Mouse (Mus musculus): ENCODE results near the gene Dvl3.

DNA sequence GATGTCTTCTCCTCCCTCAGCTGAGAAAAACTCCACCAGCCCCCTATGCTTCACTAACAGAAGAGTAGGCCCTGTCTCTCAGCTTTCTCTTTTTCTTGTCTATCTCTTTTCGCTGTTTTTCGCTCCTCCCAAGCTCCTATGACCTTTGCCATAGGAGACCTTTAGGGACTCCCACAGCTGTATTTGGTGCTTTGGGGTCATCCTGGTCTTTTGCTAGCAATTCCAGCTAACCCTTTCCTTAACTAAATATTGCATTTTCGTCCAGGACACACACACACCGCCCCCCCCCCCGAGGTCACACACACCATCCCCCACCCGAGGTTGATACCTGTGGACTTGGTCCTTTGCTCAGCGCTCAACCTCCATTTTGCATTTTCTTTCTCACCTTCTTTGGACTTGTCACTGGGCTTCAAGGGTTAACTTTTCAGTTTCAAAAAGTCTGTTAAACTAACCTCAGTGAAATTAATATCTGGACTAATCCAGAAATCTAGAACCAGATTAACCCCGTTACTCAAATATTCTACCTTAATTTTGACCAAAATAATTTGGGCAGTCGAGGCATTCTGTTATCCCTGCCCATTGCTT, 19.4 kb downstream of the Dvl3 start:
- TF ChIP-seq CTCF (IDR thresholded peaks at IDR 0.05 in 2 of 3, conservative IDR thresholded peaks at IDR 0.05 in 1 of 3; ENCODE audit: control insufficient read depth in 1 of 3, insufficient read depth in 1 of 3, low read depth in 2 of 3, low read length in 3 of 3, poor library complexity in 1 of 3, severe bottlenecking in 1 of 3): no peak
- TF ChIP-seq HCFC1 (IDR thresholded peaks at IDR 0.05; ENCODE audit: low read depth, low read length): no peak
- no peak for TF ChIP-seq CHD1 (IDR thresholded peaks at IDR 0.05; ENCODE audit: low read depth, low read length)
- no peak for TF ChIP-seq MAX (IDR thresholded peaks at IDR 0.05; ENCODE audit: low read length)
- TF ChIP-seq GATA1 (IDR thresholded peaks at IDR 0.05; ENCODE audit: low read depth, low read length): no peak
- TF ChIP-seq UBTF (IDR thresholded peaks at IDR 0.05; ENCODE audit: borderline replicate concordance, insufficient read depth, low read depth, low read length): no peak
- no peak for TF ChIP-seq E2F4 (IDR thresholded peaks at IDR 0.05; ENCODE audit: borderline replicate concordance, low read depth, low read length)
- no peak for TF ChIP-seq SMC3 (IDR thresholded peaks at IDR 0.05; ENCODE audit: low read depth, low read length)

All from MEL (cell line).